Mouse (Mus musculus): Measurements from ENCODE around the gene Sh2d3c.

DNA sequence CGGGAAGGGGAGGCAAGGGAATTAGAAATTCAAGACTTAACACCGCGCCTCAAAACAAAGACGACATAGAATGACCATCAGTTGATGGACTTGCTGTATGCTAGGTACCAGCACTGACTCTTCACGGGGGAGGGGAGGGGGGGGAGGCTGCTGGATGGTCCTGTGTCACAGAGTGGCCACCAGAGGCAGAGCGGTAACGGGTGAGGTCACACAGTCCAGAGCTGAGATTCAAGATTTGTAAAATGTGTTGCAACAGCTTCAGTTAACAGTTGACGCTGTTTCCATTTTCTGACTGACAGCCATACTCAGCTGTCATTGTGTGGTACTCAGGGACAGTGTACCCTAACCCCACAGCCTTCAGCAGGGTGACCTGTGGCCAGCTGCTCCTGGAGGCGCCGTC lies 31.3 kb downstream of the Sh2d3c start:
- TF ChIP-seq E2F4 (IDR thresholded peaks at IDR 0.05; ENCODE audit: insufficient read depth) (no peak), POLR2A (IDR thresholded peaks at IDR 0.05; ENCODE audit: insufficient read length, low read depth) (no peak), TCF3 (IDR thresholded peaks at IDR 0.05; ENCODE audit: insufficient read length, low read depth) (no peak), CEBPB (IDR thresholded peaks at IDR 0.05; ENCODE audit: insufficient read depth, poor library complexity, severe bottlenecking) (no peak), MAX (IDR thresholded peaks at IDR 0.05; ENCODE audit: low read depth) (no peak), TCF12 (IDR thresholded peaks at IDR 0.05; ENCODE audit: insufficient read depth, poor library complexity, severe bottlenecking) (no peak), USF1 (IDR thresholded peaks at IDR 0.05; ENCODE audit: low read depth) (no peak), MYOD1 (IDR thresholded peaks at IDR 0.05; ENCODE audit: control insufficient read depth in 1 of 3, insufficient read length in 2 of 3, low read depth in 2 of 3) (no peak), REST (IDR thresholded peaks at IDR 0.05; ENCODE audit: insufficient read depth, insufficient read length) (no peak), POLR2AphosphoS2 (IDR thresholded peaks at IDR 0.05; ENCODE audit: insufficient read length, low read depth) (no peak), SRF (IDR thresholded peaks at IDR 0.05; ENCODE audit: control insufficient read depth, insufficient read length, low read depth) (no peak), MYOG (IDR thresholded peaks at IDR 0.05; ENCODE audit: control insufficient read depth in 1 of 3, insufficient read depth in 1 of 3, insufficient read length in 2 of 3, low read depth in 2 of 3) (no peak)

Data from myocyte (in vitro differentiated cells).